Mouse (Mus musculus) lung, embryonic 15.5 days (tissue): ENCODE results near the gene Hnrnpk. TPM values are rescaled to one million over a fixed set of nuclear protein-coding genes. Genes with fewer than 3 reads are reported as not detected.

Source experiments
- ATAC-seq: fragments of 200-750 bp; cut with Nextera tagmentation; 2 replicates; pipeline ENCODE4 v1.8.0; 2017; ENCODE audit warnings: moderate number of reproducible peaks, borderline replicate concordance; ENCODE audit not compliant: low FRiP score, low TSS enrichment; ENCODE audit errors: extremely low read depth
- H3K27ac ChIP-seq: fragments of 300-500 bp; sonication (generic); 2 replicates; pipeline ENCODE4 v1.5.1; 2015; ENCODE audit warnings: moderate library complexity, mild to moderate bottlenecking, inconsistent platforms
- H3K27me3 ChIP-seq: fragments of 300-500 bp; sonication (generic); 2 replicates; pipeline ENCODE4 v1.6.1; 2015; ENCODE audit warnings: inconsistent platforms
- H3K36me3 ChIP-seq: fragments of 300-500 bp; sonication (generic); 2 replicates; pipeline ENCODE4 v1.6.1; 2015; ENCODE audit warnings: inconsistent platforms
- H3K4me1 ChIP-seq: fragments of 300-500 bp; sonication (generic); 2 replicates; pipeline ENCODE4 v1.6.1; 2015; ENCODE audit warnings: inconsistent platforms
- H3K4me2 ChIP-seq: fragments of 300-500 bp; sonication (generic); 2 replicates; pipeline ENCODE4 v1.6.1; 2015; ENCODE audit warnings: inconsistent platforms, mild to moderate bottlenecking, moderate library complexity
- H3K4me3 ChIP-seq: fragments of 300-500 bp; sonication (generic); 2 replicates; pipeline ENCODE4 v1.5.1; 2015; ENCODE audit warnings: mild to moderate bottlenecking, inconsistent platforms
- H3K9ac ChIP-seq: fragments of 300-500 bp; sonication (generic); 2 replicates; pipeline ENCODE4 v1.6.1; 2015; ENCODE audit warnings: inconsistent platforms
- H3K9me3 ChIP-seq: fragments of 300-500 bp; sonication (generic); 2 replicates; pipeline ENCODE4 v1.6.1; 2016; ENCODE audit warnings: inconsistent platforms
- WGBS: fragments of 180-500 bp; shearing (Covaris S2); methylation state at CpG from one replicate; pipeline ENCODE4 v1.1.7; 2015; 5-methylcytosine and 5-hydroxymethylcytosine counted together
- microRNA counts: library from miRNA; unstranded; fragments of <30 nt; microRNA quantifications from one replicate; lab custom pipeline; 2016
- microRNA-seq: library from miRNA; unstranded; fragments of <30 nt; microRNA quantifications from one replicate; pipeline ENCODE4, GENCODE M21; 2016
- polyA plus RNA-seq: library from polyadenylated mRNA; unstranded; fragments of >200 nt; fragmentation: Nextera tagmentation; extraction: Ambion mirVana; gene quantifications from 2 replicates; pipeline ENCODE4 v1.2.1, GENCODE M21; 2015

The Hnrnpk gene
- polyA plus RNA-seq, 1 experiment from 2014 or later: 1,649 TPM

- peak; percentile 70 for ATAC-seq
- Histone ChIP-seq H3K4me3 (peak overlapping the region; percentile 59), H3K27me3 (no peaks in the 10 kb centered on the region), H3K4me2 (peak overlapping the region; percentile 99), H3K9me3 (no peaks in the 10 kb centered on the region), H3K4me1 (no peaks in the 10 kb centered on the region; the same call in 1 of the 2 replicates), H3K27ac (0 out of 2 replicates have a peak overlapping the region, but pooled peaks have one; percentile 58), H3K9ac (no peak overlapping the region), H3K36me3 (no peaks in the 10 kb centered on the region)
- WGBS: 5% methylated on average over 7 of the region's 7 CpGs
These were observed 43.9 kb downstream of the Hnrnpk start for GRCm38 (mm10) chr13:58359304-58359653.

GRCm38 (mm10) chr13:58358629-58359303 lies 44.4 kb downstream of the Hnrnpk start, which contains the start of gene Kif27:
Gene Kif27 (minus strand): TSS chr13:58359122.
- Histone ChIP-seq H3K27ac (0 out of 2 replicates have a peak within 1 kb of the TSS, but pooled peaks have one; percentile 58), H3K9ac (peak within 1 kb of the TSS; percentile 50), H3K4me2 (peak within 1 kb of the TSS; percentile 99), H3K27me3 (no peaks in the 10 kb centered on the region), H3K4me1 (no peaks in the 10 kb centered on the region; the same call in 1 of the 2 replicates), H3K4me3 (peak within 1 kb of the TSS; percentile 59), H3K9me3 (no peaks in the 10 kb centered on the region), H3K36me3 (no peaks in the 10 kb centered on the region)
- under 1% methylated on average over 69 of the region's 85 CpGs for WGBS
- peak; percentile 99 for ATAC-seq

- Histone ChIP-seq H3K9ac (no peak overlapping the region), H3K27ac (no peak overlapping the region), H3K4me3 (no peak overlapping the region), H3K9me3 (no peaks in the 10 kb centered on the region), H3K36me3 (no peaks in the 10 kb centered on the region), H3K4me1 (no peaks in the 10 kb centered on the region), H3K27me3 (no peaks in the 10 kb centered on the region), H3K4me2 (no peak overlapping the region)
- ATAC-seq: no peak
These were observed 50.1 kb downstream of the Hnrnpk start for GRCm38 (mm10) chr13:58352996-58353395.

- Histone ChIP-seq H3K27ac (no peak overlapping the region), H3K4me2 (no peak overlapping the region), H3K36me3 (no peaks in the 10 kb centered on the region), H3K27me3 (no peaks in the 10 kb centered on the region), H3K9ac (no peak overlapping the region), H3K9me3 (no peaks in the 10 kb centered on the region), H3K4me3 (no peak overlapping the region), H3K4me1 (no peaks in the 10 kb centered on the region)
- ATAC-seq: no peak
- WGBS: 38% methylated on average over 4 of the region's 4 CpGs
These were observed 52.5 kb downstream of the Hnrnpk start for GRCm38 (mm10) chr13:58350606-58351005.

GRCm38 (mm10) chr13:58344505-58344904 lies 58.6 kb downstream of the Hnrnpk start:
- no peak for ATAC-seq
- WGBS: 71% methylated on average over 9 of the region's 9 CpGs
- Histone ChIP-seq H3K4me1 (no peaks in the 10 kb centered on the region), H3K27me3 (no peaks in the 10 kb centered on the region), H3K4me3 (no peak overlapping the region), H3K27ac (no peak overlapping the region), H3K9me3 (no peaks in the 10 kb centered on the region), H3K9ac (no peak overlapping the region), H3K36me3 (no peaks in the 10 kb centered on the region), H3K4me2 (no peak overlapping the region)

MicroRNAs within 50 kb of the gene (microRNA counts, 519-probe panel; counts per million panel counts)
- microRNA mmu-miR-7a (lab: Ali Mortazavi, UCI): 2,779 counts per million, percentile 73 among the panel's probes with 10 or more counts

Small RNA genes within 50 kb of the gene (microRNA-seq; reads per million reads assigned to microRNA genes)
- 95.8 reads per million, percentile 53 among the genes with 10 or more reads in this experiment for gene Mir7-1

Other genes starting within 250 kb of the Hnrnpk start
- gene Idnk, start 245.7 kb downstream of the Hnrnpk start, polyA plus RNA-seq: 34.9 and 36.2 TPM in 2 replicates
- 99.4 and 101 TPM in 2 replicates for gene Ubqln1, start 187.7 kb downstream of the Hnrnpk start, polyA plus RNA-seq
- gene Gkap1, start 127.6 kb downstream of the Hnrnpk start, polyA plus RNA-seq: 22.7 and 23.6 TPM in 2 replicates
- 0.75 and 0.91 TPM in 2 replicates for gene Kif27, start 44.2 kb downstream of the Hnrnpk start, polyA plus RNA-seq
- 33.2 and 35.7 TPM in 2 replicates for gene 2210016F16Rik, start 18.1 kb downstream of the Hnrnpk start, polyA plus RNA-seq
- 26.3 and 29.7 TPM in 2 replicates for gene Rmi1, start 1.1 kb downstream of the Hnrnpk start, polyA plus RNA-seq
- gene Slc28a3, start 207.5 kb upstream of the Hnrnpk start, polyA plus RNA-seq: not detected in 2 replicates